Mouse (Mus musculus) urinary bladder, adult 18-20 months (tissue): Measurements from ENCODE around the gene Gm8113.
"Not testable (repeated sequence)": the region's sequence is repeated elsewhere in the genome, so short reads cannot be mapped to it uniquely, and the experiment has no call there.

Experiments
- DNase-seq, 2 experiments: peaks; one replicate each; pipeline ENCODE4 v3.0.0; 2022; ENCODE audit warnings: low spot score in 2 of 2, mixed read lengths in 2 of 2

Gm8113 gene

GRCm38 (mm10) chr14:43924688-43925403, at the start of gene Gm8113:
TSS of gene Gm8113 (plus strand) at chr14:43925390.
- peak; percentile 10 to 15 for DNase-seq

GRCm38 (mm10) chr14:43875417-43875816, 49.8 kb upstream of the Gm8113 start, which contains the start of gene Ear1:
TSS of gene Ear1 (minus strand) at chr14:43875517.
- not testable (repeated sequence) for DNase-seq

- DNase-seq, result not testable (repeated sequence)
These were observed 47.4 kb upstream of the Gm8113 start for GRCm38 (mm10) chr14:43877789-43878188.

DNA sequence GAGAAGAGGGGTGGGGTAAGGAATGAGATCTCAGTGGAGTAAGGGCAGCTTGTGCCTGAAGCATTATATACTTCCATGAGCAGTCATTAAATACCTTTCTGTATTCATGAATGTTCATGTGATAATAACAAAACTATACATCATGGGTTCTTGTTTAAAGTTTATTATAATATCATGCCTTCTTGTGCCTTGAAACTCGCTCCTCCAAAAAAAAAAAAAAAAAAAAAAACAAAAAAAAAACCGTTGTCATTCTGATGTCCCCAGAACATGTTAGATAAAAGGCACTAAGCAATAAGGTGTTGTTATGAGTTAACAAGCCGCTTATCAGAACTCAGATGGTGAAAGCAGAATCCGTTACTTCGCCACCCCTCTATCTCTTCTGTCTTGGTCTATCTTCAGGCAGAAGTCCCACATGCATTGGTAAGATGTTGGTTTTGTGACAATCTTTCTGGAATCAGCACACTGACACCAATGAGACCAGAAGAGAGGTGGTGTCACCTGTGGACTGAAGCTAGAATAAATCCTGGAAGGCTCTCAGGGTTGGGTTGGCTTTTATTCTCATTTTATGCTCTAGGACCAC, 45.1 kb upstream of the Gm8113 start:
- DNase-seq, result not testable (repeated sequence)

DNA sequence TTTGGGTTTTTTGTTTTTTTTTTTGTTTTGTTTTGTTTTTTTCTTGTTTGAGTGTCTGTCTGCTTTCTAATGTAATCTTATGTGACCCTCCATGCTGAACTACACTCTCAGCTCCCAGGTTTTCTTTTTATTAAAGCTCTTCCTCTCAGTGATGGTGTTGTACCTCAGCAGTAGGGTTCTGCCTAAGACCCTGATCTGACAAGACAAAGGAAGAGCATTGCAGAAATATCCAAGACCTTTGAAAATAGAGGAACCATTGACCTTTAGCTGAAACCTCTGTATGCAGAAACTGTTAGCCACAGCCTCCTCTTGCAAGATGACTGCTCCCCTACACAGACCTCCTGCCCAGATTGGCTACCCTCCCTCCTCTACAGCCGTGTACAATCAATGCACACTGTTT, 39.0 kb upstream of the Gm8113 start:
- DNase-seq, result not testable (repeated sequence)

DNA sequence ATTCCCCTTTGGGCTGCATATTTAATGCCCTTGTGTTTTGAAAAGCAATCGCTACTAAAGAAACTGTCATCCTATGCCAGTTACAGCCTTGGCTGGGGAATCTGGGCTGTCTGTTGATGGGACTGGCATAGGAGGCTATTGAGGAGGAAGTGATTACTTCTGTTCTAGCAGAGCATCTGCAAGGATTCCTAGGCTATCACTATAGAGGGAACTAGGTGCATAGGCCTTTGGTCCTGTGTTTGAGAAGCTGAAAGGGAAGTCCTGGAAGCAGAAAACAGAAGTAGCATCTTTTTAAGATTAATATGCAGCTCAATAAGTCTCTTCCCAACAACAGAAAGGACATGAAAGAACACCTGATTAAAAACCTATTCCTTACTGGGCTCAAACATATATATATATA, 33.9 kb upstream of the Gm8113 start:
- DNase-seq, result not testable (repeated sequence)

DNA sequence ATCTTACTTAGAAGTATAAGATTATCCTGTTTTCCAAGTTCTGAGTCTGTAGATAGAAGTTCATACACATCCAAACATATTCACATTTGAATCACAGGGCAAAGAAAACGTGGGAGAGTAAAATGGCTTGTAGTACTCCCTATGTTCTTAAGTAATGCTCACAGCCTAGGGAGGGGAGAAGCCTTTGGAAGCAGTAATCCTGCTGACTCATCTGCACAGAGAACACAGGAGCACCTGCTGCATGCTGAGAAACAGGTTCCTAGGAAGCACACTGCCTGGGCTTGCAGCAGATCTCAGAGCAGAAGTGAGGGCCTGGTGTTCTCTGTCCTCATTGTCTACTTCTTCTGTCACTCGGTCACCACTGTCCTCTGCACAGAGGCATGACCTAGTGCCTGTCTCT, 29.8 kb upstream of the Gm8113 start:
- peak in 1 of 2 experiments; percentile 21 for DNase-seq

DNA sequence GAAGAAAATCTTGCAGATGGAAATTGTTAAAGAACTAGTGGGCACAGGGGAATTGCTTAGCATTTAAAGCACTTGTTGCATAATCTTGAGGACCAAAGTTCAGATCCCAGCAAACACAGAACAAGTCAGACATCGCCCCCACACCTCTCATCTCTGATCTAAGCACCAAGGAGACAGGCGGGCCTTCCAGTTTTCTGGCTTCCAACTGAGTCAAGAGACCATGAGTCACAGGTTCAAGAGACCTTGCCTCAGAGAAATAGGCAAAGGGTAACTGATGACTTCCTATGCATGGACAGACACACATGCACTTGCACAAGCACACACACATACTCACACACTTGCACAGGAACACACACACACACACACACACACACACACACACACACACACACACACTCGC, 26.6 kb upstream of the Gm8113 start:
- peak in 1 of 2 experiments; percentile 4 for DNase-seq

GRCm38 (mm10) chr14:43918214-43918613, 7.0 kb upstream of the Gm8113 start:
- DNase-seq, result not testable (repeated sequence)

DNA sequence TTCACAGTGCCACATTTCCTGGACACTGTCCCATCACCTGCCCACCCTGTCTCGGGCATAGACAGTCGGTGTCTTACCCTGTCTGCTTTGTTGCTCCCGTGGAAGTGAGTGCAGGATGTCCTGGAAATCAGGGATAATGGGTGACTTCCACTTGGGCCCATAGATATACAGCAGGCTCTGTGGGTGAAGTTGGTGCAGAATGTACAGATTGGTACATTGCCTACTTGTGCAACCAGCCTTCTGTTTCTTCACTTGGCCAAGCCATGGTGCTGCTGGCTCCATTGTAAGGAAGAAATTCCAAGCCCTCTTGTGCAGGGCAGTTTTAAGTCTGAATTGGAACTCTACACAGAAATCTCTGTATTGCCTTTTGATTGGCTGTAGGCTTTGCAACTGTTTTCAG, 1.7 kb upstream of the Gm8113 start, which contains the start of gene Ear10:
TSS of gene Ear10 (minus strand) at position 101 of the 400 bp plus-strand sequence.
- not testable (repeated sequence) for DNase-seq

DNA sequence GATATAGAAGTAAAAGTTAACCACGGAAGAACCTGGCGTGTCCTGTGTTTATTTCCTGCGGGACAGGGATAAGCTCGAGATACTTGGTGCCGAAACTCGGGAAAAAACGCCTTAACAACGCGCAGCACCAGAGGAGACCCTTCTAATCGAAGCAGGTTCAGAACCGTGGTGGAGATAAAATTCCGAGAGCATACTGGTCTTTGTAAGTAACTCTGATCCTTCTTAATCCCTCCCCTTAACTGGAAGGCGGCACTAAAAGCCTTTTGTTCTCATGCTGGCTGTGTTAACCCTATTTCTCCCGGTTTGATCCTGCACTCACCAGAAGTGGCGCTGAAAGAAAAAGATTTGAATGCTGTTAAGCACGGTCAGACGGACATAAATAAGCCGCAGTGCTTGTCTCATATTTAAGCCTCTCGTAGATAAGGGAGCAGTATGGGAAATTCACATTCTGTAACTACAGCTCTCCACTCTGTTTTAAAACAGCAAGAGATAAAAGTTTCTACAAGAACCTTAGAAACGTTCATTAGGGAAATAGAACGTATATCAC, 287 bp downstream of the Gm8113 start:
- peak in 1 of 2 experiments; percentile 4 for DNase-seq

- peak in 1 of 2 experiments; percentile 11 for DNase-seq
These were observed 7.8 kb downstream of the Gm8113 start for GRCm38 (mm10) chr14:43932991-43933390.

DNA sequence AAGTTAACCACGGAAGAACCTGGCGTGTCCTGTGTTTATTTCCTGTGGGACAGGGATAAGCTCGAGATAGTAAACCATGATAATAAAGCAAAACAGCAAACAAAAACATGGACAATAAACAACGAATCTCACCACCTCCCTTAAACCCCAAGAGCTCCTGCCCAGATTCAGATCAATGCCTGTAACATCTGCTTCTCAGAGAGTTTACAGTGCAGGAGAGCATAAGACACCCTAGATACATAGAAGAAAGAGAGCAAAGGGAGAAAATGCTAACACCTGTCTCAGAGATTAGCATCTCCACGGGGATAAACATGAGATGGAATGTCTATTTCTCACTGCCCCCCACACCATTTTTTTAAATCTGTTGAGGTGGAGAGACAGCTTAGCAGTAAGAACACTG, 8.2 kb downstream of the Gm8113 start:
- DNase-seq, result not testable (repeated sequence)

DNA sequence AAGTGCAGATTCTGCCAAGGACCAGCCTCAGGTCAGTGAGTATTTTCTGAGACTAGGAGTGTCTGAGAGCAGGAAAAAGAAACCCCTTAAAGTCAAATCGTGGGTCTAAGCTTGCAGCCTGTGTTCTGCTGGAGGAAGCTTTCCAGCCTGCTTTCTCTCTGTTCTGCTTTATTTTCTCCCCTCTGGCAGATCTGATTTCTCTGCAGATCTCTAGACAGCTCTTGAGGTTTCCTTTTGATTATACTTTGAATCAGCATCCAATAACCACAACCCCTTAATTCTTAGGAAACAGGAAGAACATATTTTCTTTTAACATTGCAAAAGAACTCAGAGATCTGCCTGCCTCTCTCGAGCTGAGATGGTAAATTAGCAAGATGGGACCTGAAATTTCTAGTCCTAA, 28.2 kb downstream of the Gm8113 start:
- not testable (repeated sequence) for DNase-seq

GRCm38 (mm10) chr14:43955074-43955473, 29.9 kb downstream of the Gm8113 start:
- DNase-seq, result not testable (repeated sequence)

DNA sequence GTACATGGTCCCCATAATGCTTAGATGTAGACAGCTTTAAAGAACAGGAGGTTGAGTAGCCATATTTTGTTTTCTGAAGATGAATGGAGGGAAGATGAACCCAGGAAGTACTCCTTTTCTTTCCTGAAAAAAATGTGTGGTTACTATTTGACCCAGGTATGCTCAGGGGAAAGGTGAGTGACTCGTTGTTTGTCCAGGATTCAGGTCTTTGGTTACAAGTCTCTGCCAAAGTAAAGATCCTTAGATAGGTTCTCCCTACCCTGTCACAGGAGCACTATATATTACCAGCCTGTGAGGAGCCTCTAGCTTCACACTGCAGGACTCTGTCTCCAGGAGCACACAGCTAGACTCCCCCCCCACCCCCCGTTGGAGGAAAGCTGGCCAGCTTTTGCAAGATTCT, 31.6 kb downstream of the Gm8113 start, which contains the start of gene Ang5:
TSS of gene Ang5 (plus strand) at position 301 of the 400 bp plus-strand sequence.
- not testable (repeated sequence) for DNase-seq
